Mouse (Mus musculus) adrenal gland, postnatal 25 days (tissue): ENCODE measurements at regions not wholly inside any gene's neighbourhood (a gene's known extent, or its start where the extent isn't known, plus 50 kb on each side); places are given as distances from the start of the nearest gene placed in this dataset.
A peak's percentile ranks its signal among the peaks of the same experiment; 100 is the strongest.

Experiments
- DNase-seq: peaks from one replicate; pipeline ENCODE4 v3.0.0; 2021; ENCODE audit warnings: mixed read lengths

- DNase-seq = no peak
Measured at GRCm38 (mm10) chrX:14592793-14593192, 381.8 kb downstream of the H2al1n start.

- no peak for DNase-seq
Measured at GRCm38 (mm10) chrX:14596799-14597198, 385.9 kb downstream of the H2al1n start.

GRCm38 (mm10) chrX:14601916-14602315, 391.0 kb downstream of the H2al1n start:
- DNase-seq = no peak

- DNase-seq = no peak
Measured at GRCm38 (mm10) chrX:14609196-14609595, 398.2 kb downstream of the H2al1n start.

- DNase-seq = peak; percentile 7
Measured at GRCm38 (mm10) chrX:14628267-14628901, 417.4 kb downstream of the H2al1n start.

GRCm38 (mm10) chrX:14639378-14639777, 428.4 kb downstream of the H2al1n start:
- DNase-seq = no peak

GRCm38 (mm10) chrX:14664852-14665251, 453.9 kb downstream of the H2al1n start:
- DNase-seq = no peak

GRCm38 (mm10) chrX:14696375-14696774, 485.4 kb downstream of the H2al1n start:
- DNase-seq = no peak

GRCm38 (mm10) chrX:14738999-14739398, 528.1 kb downstream of the H2al1n start:
- DNase-seq = no peak
